Mouse (Mus musculus) midbrain, embryonic 15.5 days (tissue): Measurements from ENCODE around the gene Kpna4. TPM values are rescaled to one million over a fixed set of nuclear protein-coding genes. Genes with fewer than 3 reads are reported as not detected.
A peak's percentile ranks its signal among the peaks of the same experiment; 100 is the strongest.

Experiments
- ATAC-seq: fragments of 200-750 bp; cut with Nextera tagmentation; replicated peaks from 2 replicates; pipeline ENCODE4 v1.8.0; 2017; ENCODE audit warnings: moderate TSS enrichment
- H3K27ac ChIP-seq: fragments of 300-500 bp; sonication (generic); 2 replicates; pipeline ENCODE4 v1.5.1; 2015; ENCODE audit warnings: mild to moderate bottlenecking, inconsistent platforms
- H3K27me3 ChIP-seq: fragments of 300-500 bp; sonication (generic); replicated peaks from 2 replicates; pipeline ENCODE4 v1.6.1; 2015; ENCODE audit warnings: inconsistent platforms
- H3K36me3 ChIP-seq: fragments of 300-500 bp; sonication (generic); replicated peaks from 2 replicates; pipeline ENCODE4 v1.6.1; 2015; ENCODE audit warnings: inconsistent platforms
- H3K4me1 ChIP-seq: fragments of 300-500 bp; sonication (generic); 2 replicates; pipeline ENCODE4 v1.6.1; 2015; ENCODE audit warnings: inconsistent platforms
- H3K4me2 ChIP-seq: fragments of 300-500 bp; sonication (generic); 2 replicates; pipeline ENCODE4 v1.6.1; 2015; ENCODE audit warnings: inconsistent platforms, mild to moderate bottlenecking, moderate library complexity
- H3K4me3 ChIP-seq: fragments of 300-500 bp; sonication (generic); 2 replicates; pipeline ENCODE4 v1.5.1; 2015; ENCODE audit warnings: mild to moderate bottlenecking, inconsistent platforms
- H3K9ac ChIP-seq: fragments of 300-500 bp; sonication (generic); 2 replicates; pipeline ENCODE4 v1.6.1; 2015; ENCODE audit warnings: mild to moderate bottlenecking, inconsistent platforms
- H3K9me3 ChIP-seq: fragments of 300-500 bp; sonication (generic); 2 replicates; pipeline ENCODE4 v1.6.1; 2016; ENCODE audit warnings: inconsistent platforms
- WGBS: fragments of 180-500 bp; shearing (Covaris S2); methylation state at CpG from one replicate; pipeline ENCODE4 v1.1.7; 2015; ENCODE audit warnings: mixed read lengths; 5-methylcytosine and 5-hydroxymethylcytosine counted together
- polyA plus RNA-seq: library from polyadenylated mRNA; unstranded; fragments of >200 nt; fragmentation: Nextera tagmentation; extraction: Ambion mirVana; gene quantifications from 2 replicates; pipeline ENCODE4 v1.2.1, GENCODE M21; 2015

The Kpna4 gene
- polyA plus RNA-seq, 1 experiment from 2014 or later = 33.0 TPM

DNA sequence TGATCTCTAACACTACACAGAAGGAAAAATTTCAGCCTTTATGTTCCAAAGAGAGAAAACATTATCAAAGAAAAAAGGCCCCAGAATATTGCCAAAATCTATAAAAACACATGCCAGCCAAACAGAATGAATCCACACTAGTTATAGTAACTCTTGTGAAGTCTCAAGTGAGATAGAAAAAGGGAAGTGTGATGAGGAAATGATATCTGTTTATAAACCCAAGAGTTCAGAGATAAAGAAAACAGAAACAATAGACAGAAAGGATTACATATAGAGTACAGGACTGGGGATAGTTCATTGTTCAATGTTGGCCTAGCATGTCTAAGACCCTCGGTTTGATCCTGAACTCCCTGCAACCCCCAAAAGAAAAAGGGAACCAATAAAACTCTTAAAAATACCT, 64.1 kb downstream of the Kpna4 start:
- no peak overlapping the region for H3K4me3 ChIP-seq
- no peaks in the 10 kb centered on the region for H3K9me3 ChIP-seq
- H3K27me3 ChIP-seq = no peaks in the 10 kb centered on the region
- ATAC-seq = no peak
- no peaks in the 10 kb centered on the region for H3K36me3 ChIP-seq
- no peak overlapping the region for H3K9ac ChIP-seq
- no peak overlapping the region for H3K4me2 ChIP-seq
- no peak overlapping the region for H3K27ac ChIP-seq
- H3K4me1 ChIP-seq = no peaks in the 10 kb centered on the region
- WGBS = 78% methylated on average over 1 of the region's 1 CpGs

DNA sequence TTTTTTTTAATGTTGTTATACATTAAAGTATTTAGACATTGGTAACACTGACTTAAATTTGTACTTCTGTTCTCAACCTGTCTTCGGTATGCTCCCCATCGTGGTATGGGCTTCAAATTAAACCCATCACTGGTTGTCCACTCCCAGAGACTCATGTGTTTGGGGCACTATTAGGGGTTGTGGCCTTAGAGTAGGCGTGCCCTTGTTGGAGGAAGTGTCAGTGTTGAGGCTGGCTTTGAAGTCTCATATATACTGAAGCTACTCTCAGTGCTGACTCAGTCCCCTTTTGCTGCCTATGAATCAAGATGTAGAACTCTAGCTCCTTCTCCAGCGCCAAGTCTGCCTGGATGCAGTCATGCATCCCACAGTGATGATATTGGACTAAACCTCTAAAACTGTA, 66.2 kb downstream of the Kpna4 start:
- Histone ChIP-seq H3K27ac (no peak overlapping the region), H3K9me3 (no peaks in the 10 kb centered on the region), H3K4me2 (no peak overlapping the region), H3K27me3 (no peaks in the 10 kb centered on the region), H3K36me3 (no peaks in the 10 kb centered on the region), H3K4me3 (no peak overlapping the region), H3K9ac (no peak overlapping the region), H3K4me1 (no peaks in the 10 kb centered on the region)
- no peak for ATAC-seq
- WGBS = 94% methylated on average over 4 of the region's 4 CpGs

DNA sequence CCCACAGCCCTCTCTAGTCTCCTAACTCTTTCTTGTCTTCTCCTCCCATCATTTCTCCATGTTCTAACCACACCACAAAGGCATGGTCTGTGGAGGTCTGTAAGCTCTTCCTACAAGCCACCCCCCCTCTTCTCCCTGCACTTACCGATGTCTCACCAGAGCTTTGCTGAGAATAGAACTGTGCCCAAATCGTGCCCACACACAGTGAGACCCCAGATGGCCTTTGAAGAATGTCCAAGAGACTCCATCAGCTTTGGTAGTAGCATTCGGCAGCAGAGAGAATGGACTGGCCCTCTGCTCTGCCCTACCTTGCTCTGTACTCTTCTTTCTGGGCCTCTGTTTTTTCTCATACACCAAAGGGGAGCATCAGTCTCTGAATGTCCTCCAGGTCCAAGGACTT, 71.0 kb downstream of the Kpna4 start:
- 87% methylated on average over 3 of the region's 3 CpGs for WGBS
- no peak for ATAC-seq
- H3K9ac ChIP-seq = no peak overlapping the region

DNA sequence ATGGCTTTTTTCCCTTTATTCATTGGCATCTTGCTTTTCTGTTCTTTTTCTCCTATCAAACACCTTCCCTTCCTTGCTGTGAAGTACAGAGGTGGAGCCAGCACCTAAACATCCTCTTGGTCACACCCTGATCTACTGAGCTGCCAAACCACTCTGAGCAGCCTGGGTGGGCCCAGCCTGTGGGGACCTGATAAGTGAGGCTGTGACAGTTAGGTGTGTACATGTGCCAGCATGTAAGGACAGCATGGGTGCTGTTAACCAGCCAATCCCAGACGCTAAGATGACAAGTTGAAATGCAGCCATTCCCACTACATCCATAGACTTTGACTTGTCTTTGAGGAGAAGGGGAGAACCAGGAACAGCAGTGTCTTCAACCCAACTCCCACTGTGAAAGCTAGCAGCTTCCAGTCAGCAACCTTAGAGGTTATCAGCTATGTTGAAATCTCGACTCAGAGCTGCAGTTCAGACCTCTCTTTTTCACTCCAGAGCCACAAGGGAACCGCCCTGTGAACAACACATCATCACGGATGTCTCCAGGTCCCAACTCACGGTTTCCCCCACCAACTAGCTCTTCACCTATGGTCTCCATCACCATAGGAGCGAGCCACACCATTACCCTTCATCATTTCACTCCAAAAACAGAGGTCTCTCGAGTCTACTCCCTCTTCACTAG, 72.0 kb downstream of the Kpna4 start:
- 86% methylated on average over 7 of the region's 7 CpGs for WGBS
- H3K27me3 ChIP-seq = no peaks in the 10 kb centered on the region
- no peak overlapping the region for H3K4me2 ChIP-seq
- H3K4me1 ChIP-seq = no peaks in the 10 kb centered on the region
- no peak overlapping the region for H3K27ac ChIP-seq
- H3K36me3 ChIP-seq = no peaks in the 10 kb centered on the region
- no peak overlapping the region for H3K4me3 ChIP-seq
- no peak overlapping the region for H3K9ac ChIP-seq
- no peaks in the 10 kb centered on the region for H3K9me3 ChIP-seq
- ATAC-seq = no peak

More for the DNA sequence above, 71.0 kb downstream of the Kpna4 start:
- Histone ChIP-seq H3K9me3 (no peaks in the 10 kb centered on the region), H3K4me2 (no peak overlapping the region), H3K36me3 (no peaks in the 10 kb centered on the region), H3K4me1 (no peaks in the 10 kb centered on the region), H3K27ac (no peak overlapping the region), H3K27me3 (no peaks in the 10 kb centered on the region), H3K4me3 (no peak overlapping the region)

DNA sequence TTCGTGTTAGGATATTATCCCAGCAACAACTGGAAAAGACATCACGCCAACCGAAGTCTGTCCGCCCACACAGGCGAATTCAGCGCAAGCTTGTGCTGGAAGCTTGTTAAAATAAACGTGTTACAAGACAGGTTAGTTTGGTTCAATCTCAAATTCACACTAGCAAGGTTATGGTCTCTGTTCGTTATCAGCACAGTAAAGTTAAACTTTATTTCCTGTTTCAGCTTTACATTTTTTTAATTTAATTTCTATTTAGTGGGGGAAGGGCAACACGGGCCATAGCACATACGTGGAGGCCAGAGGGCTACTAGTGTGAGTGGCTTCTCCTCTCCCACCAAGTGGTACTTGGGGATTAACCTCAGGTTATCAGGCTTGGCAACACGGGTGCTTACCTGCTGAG, 75.0 kb downstream of the Kpna4 start:
- Histone ChIP-seq H3K4me1 (no peaks in the 10 kb centered on the region), H3K27ac (no peak overlapping the region), H3K4me2 (no peak overlapping the region), H3K27me3 (no peaks in the 10 kb centered on the region; the same call in 1 of the 2 replicates), H3K4me3 (no peak overlapping the region), H3K9ac (no peak overlapping the region), H3K9me3 (no peaks in the 10 kb centered on the region), H3K36me3 (no peaks in the 10 kb centered on the region)
- 93% methylated on average over 11 of the region's 11 CpGs for WGBS
- no peak for ATAC-seq

DNA sequence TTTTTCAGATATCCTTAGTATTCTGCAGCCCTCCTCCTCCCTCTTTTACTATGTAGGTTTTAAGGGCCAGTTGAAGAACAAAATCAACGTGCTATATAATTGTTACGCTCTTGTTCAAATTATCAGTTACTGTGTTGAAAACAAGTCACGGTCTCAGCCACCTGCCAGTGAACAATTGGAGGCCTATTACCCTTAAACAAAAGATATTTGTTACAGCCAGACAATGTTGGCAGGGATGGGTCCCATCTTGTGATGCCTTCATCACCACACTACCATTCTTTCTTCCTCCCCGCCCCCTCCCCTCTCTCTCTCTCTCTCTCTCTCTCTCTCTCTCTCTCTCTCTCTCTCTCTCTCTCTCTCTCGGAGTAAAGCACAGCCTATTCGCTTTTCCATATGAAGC, 77.9 kb downstream of the Kpna4 start:
- Histone ChIP-seq H3K4me1 (peaks cover 7% of the 10 kb centered on the region), H3K36me3 (no peaks in the 10 kb centered on the region), H3K4me2 (no peak overlapping the region), H3K27ac (no peak overlapping the region), H3K4me3 (no peak overlapping the region), H3K9me3 (no peaks in the 10 kb centered on the region), H3K9ac (no peak overlapping the region), H3K27me3 (no peaks in the 10 kb centered on the region; the same call in 1 of the 2 replicates)
- 76% methylated on average over 6 of the region's 6 CpGs for WGBS
- ATAC-seq = no peak

DNA sequence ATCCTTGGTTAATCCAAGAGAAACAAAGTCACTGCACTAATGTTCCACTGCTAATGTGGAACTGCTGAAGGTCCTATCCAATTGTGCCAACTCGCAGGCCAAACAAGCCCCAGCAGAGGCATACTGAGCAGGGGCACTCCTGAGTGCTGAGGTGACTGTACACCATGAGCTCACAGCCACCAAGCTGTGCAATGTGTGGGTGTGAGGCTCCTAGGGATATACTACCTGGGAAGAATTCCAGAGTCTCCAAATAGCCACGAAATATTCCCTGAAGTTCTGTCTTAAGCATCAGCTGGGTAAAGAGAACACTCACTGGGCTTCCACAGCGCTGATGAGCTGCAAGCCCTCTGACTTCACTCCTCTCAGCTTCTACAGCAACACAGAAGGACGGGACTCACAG, 79.2 kb downstream of the Kpna4 start:
- Histone ChIP-seq H3K4me1 (peaks cover 17% of the 10 kb centered on the region), H3K4me3 (no peak overlapping the region), H3K9me3 (no peaks in the 10 kb centered on the region), H3K4me2 (no peak overlapping the region), H3K27me3 (no peaks in the 10 kb centered on the region; the same call in 1 of the 2 replicates), H3K36me3 (no peaks in the 10 kb centered on the region), H3K27ac (no peak overlapping the region), H3K9ac (no peak overlapping the region)
- WGBS = 80% methylated on average over 4 of the region's 4 CpGs
- ATAC-seq = no peak

DNA sequence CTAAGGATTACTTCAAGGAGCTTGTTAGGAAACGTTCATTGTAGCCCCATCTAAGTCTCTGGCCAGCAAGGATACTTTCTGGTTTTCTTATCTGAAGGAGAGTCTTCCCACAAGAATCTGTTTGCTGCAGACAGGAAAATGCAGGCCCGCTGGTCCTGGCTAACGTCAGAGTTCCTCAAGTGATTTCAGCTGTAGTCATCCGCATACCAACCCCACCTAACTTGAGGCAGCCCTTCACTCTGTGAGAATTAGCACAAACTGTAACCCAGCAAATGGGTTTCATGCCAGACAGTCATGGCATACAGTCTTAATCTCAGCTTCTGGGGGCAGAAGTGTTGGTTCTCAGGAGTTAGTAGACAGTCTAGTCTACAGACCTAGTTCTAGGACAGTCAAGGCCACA, 80.4 kb downstream of the Kpna4 start:
- Histone ChIP-seq H3K9me3 (no peaks in the 10 kb centered on the region), H3K27me3 (no peaks in the 10 kb centered on the region; the same call in 1 of the 2 replicates), H3K4me1 (peaks cover 22% of the 10 kb centered on the region), H3K4me2 (no peak overlapping the region), H3K9ac (no peak overlapping the region), H3K27ac (no peak overlapping the region), H3K4me3 (no peak overlapping the region), H3K36me3 (no peaks in the 10 kb centered on the region)
- 77% methylated on average over 4 of the region's 4 CpGs for WGBS
- no peak for ATAC-seq

DNA sequence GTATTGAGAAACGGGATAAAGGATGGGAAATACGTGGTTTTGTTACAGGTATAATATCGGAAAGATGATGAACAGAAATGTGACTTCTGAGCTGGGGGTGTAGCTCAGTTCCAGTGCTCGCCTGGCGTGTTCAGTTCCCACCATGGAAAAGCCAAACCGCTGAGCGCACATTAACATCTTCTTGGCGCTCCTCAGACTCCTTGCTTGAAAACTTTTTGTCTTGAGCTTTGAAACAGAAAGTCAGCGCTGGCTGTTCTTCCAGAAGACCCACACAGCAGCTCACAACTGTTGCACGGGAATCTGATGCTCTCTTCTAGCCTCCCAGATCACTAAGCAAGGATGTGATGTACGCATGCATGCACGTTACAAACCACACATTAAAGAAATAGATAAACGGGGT, 81.2 kb downstream of the Kpna4 start:
- WGBS = 23% methylated on average over 13 of the region's 13 CpGs
- H3K9ac ChIP-seq = no peak overlapping the region
- ATAC-seq = no peak

DNA sequence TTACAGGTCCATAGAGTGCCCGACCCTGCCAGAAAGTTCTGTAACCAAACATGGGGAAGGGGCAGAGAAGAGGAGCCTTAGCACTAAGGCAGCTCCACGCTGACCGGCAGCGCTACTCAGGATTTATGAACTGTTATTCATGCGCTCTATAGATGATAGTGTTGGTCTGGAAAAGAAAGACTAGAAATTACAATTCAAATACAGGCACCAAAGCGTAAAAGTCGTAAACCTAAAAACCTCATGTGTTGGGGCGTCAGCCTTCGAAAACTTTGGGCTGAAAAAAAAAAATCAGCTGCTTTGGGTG, 81.6 kb downstream of the Kpna4 start:
- Histone ChIP-seq H3K4me2 (peak overlapping the region; percentile 83), H3K4me3 (peak overlapping the region; percentile 82), H3K9me3 (no peaks in the 10 kb centered on the region), H3K27ac (peak overlapping the region; percentile 93), H3K36me3 (no peaks in the 10 kb centered on the region), H3K9ac (peak overlapping the region; percentile 85), H3K27me3 (no peaks in the 10 kb centered on the region; the same call in 1 of the 2 replicates), H3K4me1 (peaks cover 25% of the 10 kb centered on the region)
- peak; percentile 40 for ATAC-seq
- WGBS = 5% methylated on average over 9 of the region's 9 CpGs

More for the DNA sequence above, 81.2 kb downstream of the Kpna4 start:
- Histone ChIP-seq H3K4me2 (peak overlapping the region; percentile 83), H3K4me3 (peak overlapping the region; percentile 82), H3K4me1 (peaks cover 25% of the 10 kb centered on the region), H3K36me3 (no peaks in the 10 kb centered on the region), H3K27ac (no peak overlapping the region), H3K9me3 (no peaks in the 10 kb centered on the region), H3K27me3 (no peaks in the 10 kb centered on the region; the same call in 1 of the 2 replicates)

DNA sequence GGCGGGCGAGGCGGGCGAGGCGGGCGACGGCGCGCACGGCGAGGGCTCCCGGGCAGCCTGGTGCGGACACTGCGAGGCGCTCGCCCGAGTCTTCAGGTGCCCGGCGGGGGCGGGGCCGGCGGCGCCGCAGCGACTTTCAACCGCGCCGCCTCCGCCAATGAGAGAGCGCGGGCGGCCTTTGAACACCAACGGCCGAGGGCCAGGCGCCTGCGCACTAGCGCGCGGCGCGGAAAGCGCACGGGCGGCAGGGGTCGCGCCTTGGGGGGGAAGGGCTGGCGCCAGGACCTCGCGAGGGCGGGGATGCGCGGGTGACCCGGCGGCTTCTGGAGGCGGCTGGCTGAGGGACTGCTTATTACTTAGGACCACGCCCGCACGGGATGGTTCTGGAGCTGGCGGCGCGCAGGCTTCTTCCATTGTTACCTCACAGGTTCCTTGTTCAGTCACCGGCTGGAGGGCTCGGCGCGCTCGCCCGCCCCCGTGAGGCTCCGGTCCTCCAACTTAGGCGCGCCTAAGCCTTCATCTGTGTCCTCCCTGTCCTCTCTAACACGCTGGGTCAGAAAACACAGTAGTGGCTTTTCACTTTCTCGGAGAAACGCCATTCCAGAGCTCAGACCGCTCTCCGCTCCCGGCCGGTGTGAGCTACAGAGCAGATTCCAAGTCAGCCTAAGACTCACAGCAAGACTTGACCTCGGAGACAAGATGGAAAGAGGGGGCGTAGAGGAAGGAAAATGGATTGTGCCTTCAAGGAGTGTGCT, 82.1 kb downstream of the Kpna4 start, which contains the start of gene Trim59:
Gene Trim59 (minus strand): TSS at position 111 of the 755 bp plus-strand sequence.
- Histone ChIP-seq H3K36me3 (no peaks in the 10 kb centered on the region), H3K27ac (peak within 1 kb of the TSS; percentile 93), H3K4me2 (peak within 1 kb of the TSS; percentile 83), H3K4me1 (peaks cover 25% of the 10 kb centered on the region), H3K4me3 (peak within 1 kb of the TSS; percentile 82), H3K9ac (peak within 1 kb of the TSS; percentile 85), H3K9me3 (no peaks in the 10 kb centered on the region), H3K27me3 (no peaks in the 10 kb centered on the region; the same call in 1 of the 2 replicates)
- ATAC-seq = peak; percentile 98
- under 1% methylated on average over 67 of the region's 80 CpGs for WGBS

DNA sequence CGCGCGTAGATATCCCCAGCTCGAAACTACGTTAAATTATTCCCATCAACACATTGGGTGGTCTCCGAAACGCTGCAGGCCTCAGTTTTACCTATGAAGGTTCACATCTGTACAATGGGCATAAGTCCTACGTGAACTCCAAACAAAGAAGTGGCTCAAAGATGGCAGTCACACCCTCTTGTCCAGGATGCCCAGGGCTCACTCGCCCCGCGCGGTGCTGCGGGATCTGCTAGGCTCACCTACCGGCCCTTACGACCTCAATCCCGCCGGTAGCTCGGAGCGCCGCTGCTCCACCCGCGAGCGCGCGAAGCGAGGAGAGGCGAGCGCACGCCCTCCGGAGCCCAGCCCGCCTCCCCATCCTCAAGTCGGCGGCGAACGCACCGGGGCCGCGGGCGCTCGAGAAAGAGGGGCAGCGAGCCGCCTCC, 82.7 kb downstream of the Kpna4 start:
- 0% methylated on average over 38 of the region's 42 CpGs for WGBS

More for the DNA sequence above, 82.7 kb downstream of the Kpna4 start:
- Histone ChIP-seq H3K27ac (peak overlapping the region; percentile 93), H3K36me3 (no peaks in the 10 kb centered on the region), H3K4me3 (peak overlapping the region; percentile 82), H3K9me3 (no peaks in the 10 kb centered on the region), H3K4me2 (peak overlapping the region; percentile 56), H3K9ac (peak overlapping the region; percentile 85), H3K4me1 (peaks cover 28% of the 10 kb centered on the region), H3K27me3 (no peaks in the 10 kb centered on the region; the same call in 1 of the 2 replicates)
- peak; percentile 80 for ATAC-seq
